Mouse (Mus musculus): ENCODE measurements around the gene Lrmda.

DNA sequence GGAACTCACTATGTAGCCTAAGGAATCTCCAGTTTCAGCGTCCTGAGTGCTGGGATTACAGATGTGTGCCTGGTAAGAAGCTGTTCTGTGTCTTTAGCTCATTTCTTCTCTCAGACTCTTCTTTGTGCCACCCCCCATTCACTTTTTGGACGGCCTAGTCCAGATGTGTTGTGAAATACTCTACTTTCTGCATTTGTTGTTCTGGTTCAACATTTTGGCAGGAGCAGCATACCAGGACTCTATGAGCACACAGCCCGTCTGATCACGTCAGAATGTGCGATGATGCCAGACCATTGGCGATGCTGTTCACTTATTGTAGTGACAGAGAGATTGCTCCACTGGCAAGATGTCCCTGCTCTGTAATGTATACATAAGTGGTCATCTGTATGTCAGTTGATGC is 12.5 kb upstream of the Lrmda start:
- TF ChIP-seq POLR2A (IDR thresholded peaks at IDR 0.05; ENCODE audit: extremely low read depth, insufficient read depth, low read length): no peak
- no peak for TF ChIP-seq CTCF (IDR thresholded peaks at IDR 0.05; ENCODE audit: low read depth, low read length)

Measured in liver, adult 2 months (tissue).